Mouse (Mus musculus) 3134 (cell line): ENCODE results near the gene Cdk5r1.

Experiments used
- DNase-seq: peaks from one replicate; pipeline ENCODE4 v3.0.0-alpha.2; 2011; ENCODE audit warnings: low spot score; ENCODE audit not compliant: insufficient read length; ENCODE audit errors: extremely low read depth

The Cdk5r1 gene

GRCm38 (mm10) chr11:80479906-80480866 is 3.4 kb downstream of the Cdk5r1 start:
- DNase-seq, result no peak

- no peak for DNase-seq
Observed at GRCm38 (mm10) chr11:80481409-80482050, 4.7 kb downstream of the Cdk5r1 start.

DNA sequence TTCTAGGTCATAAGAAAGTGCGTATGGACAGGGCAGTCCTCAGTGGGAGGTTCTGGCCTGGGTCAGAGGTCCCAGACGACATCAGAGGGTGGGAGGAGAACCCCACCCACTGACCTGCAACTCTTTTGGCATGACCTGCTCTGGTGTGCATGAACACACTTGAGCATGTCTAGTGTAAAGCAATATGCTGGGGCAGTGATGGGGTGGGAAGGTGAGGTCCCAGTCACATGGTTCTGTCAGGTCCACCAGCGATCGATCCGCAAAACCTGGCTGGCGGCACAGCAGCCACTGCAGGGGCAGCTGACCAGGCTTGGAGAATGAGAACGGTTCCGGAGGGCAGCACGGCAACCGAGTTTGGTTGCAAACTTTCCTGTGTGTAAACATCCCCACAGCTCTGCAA is 5.5 kb downstream of the Cdk5r1 start:
- no peak for DNase-seq

DNA sequence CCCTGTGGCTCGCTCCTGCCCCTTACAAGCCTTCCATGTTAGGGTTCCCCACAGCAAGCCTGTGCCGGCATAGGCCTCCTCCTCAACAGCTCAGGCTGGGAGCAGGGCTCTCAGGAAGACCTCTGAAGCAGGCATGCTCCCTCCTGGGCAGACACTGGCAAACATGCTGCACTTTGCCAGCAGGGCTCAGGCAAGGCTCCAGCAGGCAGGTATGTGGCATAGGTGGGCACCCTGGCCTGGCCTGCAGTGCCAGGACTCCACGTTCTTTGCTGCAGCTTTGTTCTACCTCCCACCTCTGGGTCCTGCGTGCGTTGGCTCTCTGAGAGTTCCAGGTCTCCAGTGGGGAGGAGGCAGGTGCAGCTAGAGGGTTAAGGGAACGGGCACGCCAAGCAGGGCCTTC is 6.1 kb downstream of the Cdk5r1 start:
- DNase-seq, result no peak

GRCm38 (mm10) chr11:80483536-80484067 is 6.8 kb downstream of the Cdk5r1 start:
- no peak for DNase-seq

DNA sequence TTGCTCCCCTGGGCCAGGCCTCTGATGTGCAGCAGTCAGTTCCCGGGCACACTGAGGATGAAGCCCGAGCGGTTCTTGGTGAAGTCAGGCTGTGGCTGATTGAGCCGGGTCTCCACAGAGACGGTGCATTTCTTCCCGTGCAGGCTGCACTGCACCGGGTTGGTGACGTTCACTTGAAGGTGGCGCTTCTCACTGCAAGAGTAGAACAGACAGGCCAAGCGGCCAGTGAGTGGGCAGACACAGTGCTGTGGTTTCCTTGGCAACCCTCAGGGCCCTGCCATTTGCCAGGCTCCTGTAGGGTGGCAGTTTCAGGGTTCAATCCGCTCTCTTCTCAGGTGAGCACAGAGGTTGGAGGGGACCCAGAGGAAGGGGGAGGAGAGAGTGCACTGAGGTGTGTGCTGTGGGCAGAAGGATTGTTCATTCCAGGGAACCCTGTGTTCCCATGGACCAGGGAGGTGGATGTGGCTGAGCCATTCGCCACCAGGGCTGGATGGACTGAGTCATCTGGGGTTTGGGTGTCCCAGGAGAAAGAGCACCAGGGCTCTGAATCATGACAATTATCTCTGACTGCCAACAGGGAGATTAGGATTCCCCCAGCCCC is 7.5 kb downstream of the Cdk5r1 start:
- peak; percentile 86 for DNase-seq

- peak; percentile 48 for DNase-seq
Observed at GRCm38 (mm10) chr11:80485120-80485551, 8.3 kb downstream of the Cdk5r1 start.

GRCm38 (mm10) chr11:80485622-80486206 is 8.9 kb downstream of the Cdk5r1 start:
- DNase-seq, result peak; percentile 71

DNA sequence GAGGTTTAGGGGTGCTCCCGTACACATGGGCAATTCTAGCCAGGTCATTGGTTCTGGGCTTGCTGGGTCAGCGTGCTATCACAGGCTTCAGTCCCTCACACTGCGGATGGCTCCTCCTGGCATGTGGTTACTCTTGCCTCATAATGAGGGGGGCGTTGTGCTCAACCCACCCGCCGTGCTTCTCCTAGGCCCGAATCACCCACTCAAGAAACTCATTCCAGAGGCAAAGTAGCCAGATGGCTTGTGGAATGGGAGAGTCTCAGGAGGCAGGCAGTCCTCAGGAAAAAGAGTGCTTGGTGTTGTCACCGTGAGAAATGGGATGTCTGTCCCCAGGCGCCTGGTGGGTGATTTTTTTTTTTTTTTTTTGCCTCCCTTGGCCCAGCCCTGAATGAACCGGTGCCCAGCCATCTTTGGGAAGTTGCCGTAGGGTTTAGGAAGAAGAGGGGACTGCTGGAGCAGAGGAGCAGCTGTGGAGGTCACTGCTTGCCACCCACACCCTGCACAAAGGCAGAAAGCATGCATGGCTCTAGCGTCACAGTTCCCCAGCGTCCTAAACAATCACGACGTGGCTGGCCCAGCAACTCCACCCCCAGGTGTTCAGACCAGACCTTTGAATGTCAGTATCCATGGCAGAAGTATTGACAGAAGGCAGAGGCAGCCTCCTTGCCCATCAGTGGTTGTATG is 11.2 kb downstream of the Cdk5r1 start:
- no peak for DNase-seq

- peak; percentile 78 for DNase-seq
Observed at GRCm38 (mm10) chr11:80489172-80489881, 12.5 kb downstream of the Cdk5r1 start.

DNA sequence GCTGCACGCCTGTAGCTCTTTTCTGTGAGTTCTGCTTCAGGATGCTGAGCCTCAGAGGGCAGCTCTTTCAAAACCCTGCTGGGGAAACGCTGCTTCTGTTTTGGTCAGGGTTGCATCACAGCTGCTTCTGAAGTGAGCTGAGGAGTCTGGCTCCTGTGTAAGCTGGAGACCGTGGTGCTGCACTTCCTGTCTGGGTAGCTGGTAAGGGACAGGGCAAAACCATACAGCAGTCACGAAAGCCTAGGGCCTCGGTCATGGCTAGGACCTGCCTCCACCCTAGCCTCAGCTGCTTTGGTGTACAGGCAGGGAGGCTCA is 13.0 kb downstream of the Cdk5r1 start:
- DNase-seq, result no peak

GRCm38 (mm10) chr11:80490831-80491230 is 14.0 kb downstream of the Cdk5r1 start:
- DNase-seq, result no peak

- DNase-seq, result no peak
Observed at GRCm38 (mm10) chr11:80493186-80493585, 16.4 kb downstream of the Cdk5r1 start.

DNA sequence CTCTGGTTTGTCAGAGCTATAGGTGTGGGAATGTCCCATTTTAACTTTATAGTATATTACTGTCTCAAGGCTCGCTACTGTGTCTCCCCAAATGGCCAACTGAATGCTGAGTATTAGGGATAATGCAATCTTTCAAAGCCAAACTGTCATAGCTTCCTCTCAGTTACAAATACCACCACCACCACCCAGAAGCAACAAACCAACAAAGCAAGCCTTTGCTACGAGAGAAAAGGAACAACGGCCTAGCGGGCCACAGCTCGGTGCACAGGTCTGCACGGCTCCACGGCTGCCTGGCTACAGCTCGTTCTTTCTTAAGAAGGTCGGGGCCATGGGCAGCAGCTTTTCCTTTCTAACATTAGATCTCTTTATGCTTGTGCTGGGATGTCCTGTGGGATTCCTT is 18.0 kb downstream of the Cdk5r1 start:
- DNase-seq, result no peak

- DNase-seq, result no peak
Observed at GRCm38 (mm10) chr11:80495972-80496371, 19.1 kb downstream of the Cdk5r1 start.

DNA sequence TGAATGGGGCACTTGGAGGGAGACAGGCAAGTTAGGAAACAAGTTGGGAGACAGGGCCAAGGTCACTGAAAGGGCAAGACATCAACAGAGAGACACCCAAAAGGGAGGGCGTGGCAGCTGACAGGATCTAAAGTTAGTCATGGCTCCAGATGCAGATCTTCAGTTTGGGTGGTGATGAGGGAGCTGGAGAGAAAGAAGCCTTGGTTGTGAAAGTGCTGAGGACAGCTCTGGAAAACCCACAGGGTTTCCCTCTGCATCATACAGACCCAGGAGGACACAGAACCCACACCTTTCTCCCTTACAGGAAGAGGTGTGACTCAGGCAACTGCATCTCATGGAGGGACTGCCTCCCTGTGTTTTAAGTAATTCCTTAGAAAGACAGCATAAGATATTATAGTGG is 19.8 kb downstream of the Cdk5r1 start:
- DNase-seq, result no peak

- DNase-seq, result no peak
Observed at GRCm38 (mm10) chr11:80497225-80497919, 20.5 kb downstream of the Cdk5r1 start.

GRCm38 (mm10) chr11:80498328-80499070 is 21.7 kb downstream of the Cdk5r1 start:
- DNase-seq, result no peak

DNA sequence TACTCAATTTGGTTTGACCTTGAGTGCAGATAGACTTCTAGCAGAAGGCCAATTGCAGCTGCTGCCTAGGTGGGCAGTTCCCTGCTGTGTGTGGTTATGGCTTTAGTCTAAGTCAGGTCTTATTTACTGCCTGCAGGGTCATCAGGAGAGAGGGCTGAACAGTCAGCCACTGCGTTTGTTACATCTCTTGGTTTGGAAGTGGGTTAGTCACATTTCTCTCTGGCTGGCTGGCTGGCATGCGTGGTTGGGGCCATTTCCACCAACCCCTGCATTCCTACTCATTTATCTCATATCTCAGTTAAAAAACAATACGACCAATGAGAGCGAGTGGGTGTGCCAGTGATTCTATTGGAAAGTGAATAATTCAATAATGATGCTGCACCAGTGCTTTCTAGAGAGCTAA is 22.7 kb downstream of the Cdk5r1 start:
- DNase-seq, result no peak
